Mouse (Mus musculus) embryonic facial prominence, embryonic 14.5 days (tissue): Measurements from ENCODE around the gene Egfr. TPM values are rescaled to one million over a fixed set of nuclear protein-coding genes. Genes with fewer than 3 reads are reported as not detected.

Source experiments
- ATAC-seq: fragments of 200-750 bp; cut with Nextera tagmentation; 2 replicates; pipeline ENCODE4 v1.8.0; 2017; ENCODE audit warnings: low read depth, moderate number of reproducible peaks, moderate TSS enrichment
- DNase-seq: peaks from one replicate; pipeline ENCODE4 v3.0.0-alpha.2; 2015; ENCODE audit warnings: low spot score
- H3K27ac ChIP-seq: fragments of 300-500 bp; sonication (generic); replicated peaks from 2 replicates; pipeline ENCODE4 v1.5.1; 2014; ENCODE audit warnings: low read depth, mild to moderate bottlenecking, low read length, moderate library complexity
- H3K27me3 ChIP-seq: fragments of 300-500 bp; sonication (generic); replicated peaks from 2 replicates; pipeline ENCODE4 v1.6.1; 2014; ENCODE audit warnings: low read length; ENCODE audit not compliant: control insufficient read depth, insufficient read depth
- H3K36me3 ChIP-seq: fragments of 300-500 bp; sonication (generic); 2 replicates; pipeline ENCODE4 v1.6.1; 2014; ENCODE audit warnings: low read length, mixed read lengths; ENCODE audit not compliant: control insufficient read depth, insufficient read depth
- H3K4me1 ChIP-seq: fragments of 300-500 bp; sonication (generic); 2 replicates; pipeline ENCODE4 v1.6.1; 2014; ENCODE audit warnings: antibody characterized with exemption, low read length; ENCODE audit not compliant: control insufficient read depth, insufficient read depth
- H3K4me2 ChIP-seq: fragments of 300-500 bp; sonication (generic); 2 replicates; pipeline ENCODE4 v1.6.1; 2014; ENCODE audit warnings: low read depth, mild to moderate bottlenecking, low read length, moderate library complexity, mixed read lengths
- H3K4me3 ChIP-seq: fragments of 300-500 bp; sonication (generic); 2 replicates; pipeline ENCODE4 v1.5.1; 2014; ENCODE audit warnings: low read depth, mild to moderate bottlenecking, low read length
- H3K9ac ChIP-seq: fragments of 300-500 bp; sonication (generic); 2 replicates; pipeline ENCODE4 v1.6.1; 2014; ENCODE audit warnings: low read depth, mild to moderate bottlenecking, low read length, moderate library complexity, mixed read lengths
- H3K9me3 ChIP-seq: fragments of 300-500 bp; sonication (generic); 2 replicates; pipeline ENCODE4 v1.6.1; 2016; ENCODE audit warnings: low read length; ENCODE audit not compliant: control insufficient read depth
- WGBS: fragments of 180-500 bp; shearing (Covaris S2); extraction: QIAGEN DNeasy Blood & Tissue Kit; methylation state at CpG from one replicate; pipeline ENCODE4 v1.1.7; 2014; 5-methylcytosine and 5-hydroxymethylcytosine counted together
- polyA plus RNA-seq: library from polyadenylated mRNA; unstranded; fragments of >200 nt; fragmentation: Nextera tagmentation; extraction: Ambion mirVana; gene quantifications from 2 replicates; pipeline ENCODE4 v1.2.1, GENCODE M21; 2014

The Egfr gene
- polyA plus RNA-seq, 1 experiment from 2014 or later = 25.4 TPM

- Histone ChIP-seq H3K4me3 (no peak overlapping the region), H3K27ac (no peak overlapping the region), H3K36me3 (no peaks in the 10 kb centered on the region), H3K4me1 (peaks cover 15% of the 10 kb centered on the region; the same call in 1 of the 2 replicates), H3K27me3 (no peaks in the 10 kb centered on the region), H3K9ac (no peak overlapping the region), H3K9me3 (no peaks in the 10 kb centered on the region), H3K4me2 (no peak overlapping the region)
- DNase-seq (no peak), ATAC-seq (no peak)
- 56% methylated on average over 2 of the region's 2 CpGs for WGBS
Measured at GRCm38 (mm10) chr11:16854111-16854510, 102.1 kb downstream of the Egfr start.

DNA sequence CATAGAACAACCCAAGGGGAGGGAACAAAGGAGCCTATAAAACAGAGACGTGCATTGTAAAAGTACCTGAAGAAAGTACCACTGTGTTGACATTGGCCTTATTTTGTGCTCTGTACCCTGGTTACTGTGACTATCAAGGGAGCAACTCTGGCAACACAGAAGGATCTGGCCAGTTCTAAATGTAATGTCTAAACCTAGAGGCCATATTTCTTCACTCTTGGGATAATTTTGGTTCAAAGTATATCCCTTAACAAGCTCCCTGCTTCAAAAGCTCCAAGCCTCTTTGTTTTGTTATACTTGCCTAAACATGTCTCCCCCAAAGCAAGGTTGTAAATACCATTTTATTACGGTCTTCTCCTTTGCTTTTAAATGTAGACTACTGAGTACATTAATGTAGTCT lies 105.3 kb downstream of the Egfr start:
- Histone ChIP-seq H3K4me1 (0 out of 2 replicates have a peak, but pooled peaks cover 7% of the 10 kb centered on the region), H3K4me3 (no peak overlapping the region), H3K27ac (no peak overlapping the region), H3K36me3 (0 out of 2 replicates have a peak, but pooled peaks cover 3% of the 10 kb centered on the region), H3K9ac (no peak overlapping the region), H3K27me3 (no peaks in the 10 kb centered on the region), H3K4me2 (no peak overlapping the region), H3K9me3 (no peaks in the 10 kb centered on the region)
- WGBS = 82% methylated on average over 2 of the region's 2 CpGs
- ATAC-seq (no peak), DNase-seq (no peak)

GRCm38 (mm10) chr11:16861037-16861436 lies 109.0 kb downstream of the Egfr start:
- Histone ChIP-seq H3K4me3 (no peak overlapping the region), H3K27ac (no peak overlapping the region), H3K27me3 (no peaks in the 10 kb centered on the region), H3K4me1 (no peaks in the 10 kb centered on the region), H3K36me3 (peaks cover 10% of the 10 kb centered on the region; the same call in 1 of the 2 replicates), H3K9me3 (no peaks in the 10 kb centered on the region), H3K9ac (no peak overlapping the region), H3K4me2 (no peak overlapping the region)
- no peak for DNase-seq
- no peak for ATAC-seq
- 79% methylated on average over 6 of the region's 6 CpGs for WGBS

DNA sequence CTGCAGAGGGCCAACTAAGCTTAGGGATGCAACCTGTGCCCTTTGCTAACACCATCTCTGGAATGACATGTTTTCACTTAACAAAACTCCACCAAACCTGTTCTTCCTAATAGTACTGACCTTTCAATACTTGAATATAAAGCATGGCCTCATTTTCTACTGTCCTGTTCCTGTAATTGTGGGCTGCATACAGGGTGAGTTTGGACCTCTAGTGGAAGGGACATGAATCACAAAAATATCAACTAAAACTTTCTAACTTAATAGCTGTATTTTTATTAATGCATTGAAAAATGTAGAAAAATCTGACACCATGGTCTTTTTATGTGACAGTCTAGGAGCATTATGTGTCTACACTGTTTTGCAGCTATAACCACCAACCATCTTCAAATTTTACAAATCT lies 111.5 kb downstream of the Egfr start:
- H3K4me3 ChIP-seq = no peak overlapping the region
- no peaks in the 10 kb centered on the region for H3K27me3 ChIP-seq
- no peak overlapping the region for H3K4me2 ChIP-seq
- no peaks in the 10 kb centered on the region for H3K4me1 ChIP-seq
- H3K9me3 ChIP-seq = no peaks in the 10 kb centered on the region
- peaks cover 14% of the 10 kb centered on the region; the same call in 1 of the 2 replicates for H3K36me3 ChIP-seq
- H3K27ac ChIP-seq = no peak overlapping the region
- ATAC-seq (no peak), DNase-seq (no peak)
- H3K9ac ChIP-seq = no peak overlapping the region

DNA sequence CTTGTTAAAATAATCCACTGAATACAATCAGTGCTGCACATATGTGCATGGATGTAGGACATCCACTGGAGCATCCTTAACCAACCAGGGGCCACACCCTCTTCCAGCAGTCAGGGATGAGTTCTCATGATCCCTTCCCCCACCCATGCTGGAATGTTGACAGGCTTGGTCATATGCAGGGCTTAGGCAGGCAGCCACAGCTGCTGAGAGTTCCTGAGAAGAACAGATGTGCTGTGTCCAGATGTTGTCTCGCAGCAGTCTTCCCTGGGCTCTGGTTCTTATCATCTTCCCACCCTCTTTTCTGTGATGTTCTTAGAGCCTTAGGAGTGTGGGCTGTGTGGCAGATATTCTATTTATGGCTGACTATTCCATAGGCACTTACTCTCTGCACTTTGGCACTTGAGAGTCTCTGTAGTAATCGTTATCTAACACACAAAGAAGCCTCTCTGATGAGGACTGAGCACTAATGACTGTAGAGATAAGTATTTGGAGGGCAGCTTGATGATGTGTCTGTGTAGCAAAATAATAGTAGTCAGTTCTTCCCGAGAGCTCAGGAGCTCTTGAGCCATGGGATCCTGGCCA lies 113.1 kb downstream of the Egfr start:
- ATAC-seq (peak; percentile 53), DNase-seq (peak; percentile 50)
- no peaks in the 10 kb centered on the region for H3K9me3 ChIP-seq

GRCm38 (mm10) chr11:16868051-16868450 lies 116.0 kb downstream of the Egfr start:
- H3K9ac ChIP-seq = no peak overlapping the region
- ATAC-seq (0 out of 2 replicates have a peak, but pooled peaks have one; percentile 48), DNase-seq (no peak)
- no peak overlapping the region for H3K4me3 ChIP-seq
- no peaks in the 10 kb centered on the region for H3K4me1 ChIP-seq
- WGBS = 68% methylated on average over 6 of the region's 6 CpGs
- H3K27me3 ChIP-seq = no peaks in the 10 kb centered on the region
- no peaks in the 10 kb centered on the region for H3K9me3 ChIP-seq
- H3K36me3 ChIP-seq = peaks cover 20% of the 10 kb centered on the region; the same call in 1 of the 2 replicates
- no peak overlapping the region for H3K4me2 ChIP-seq
- H3K27ac ChIP-seq = no peak overlapping the region

More for the DNA sequence above, 113.1 kb downstream of the Egfr start:
- H3K27me3 ChIP-seq = no peaks in the 10 kb centered on the region
- H3K36me3 ChIP-seq = peaks cover 16% of the 10 kb centered on the region; the same call in 1 of the 2 replicates
- H3K4me3 ChIP-seq = no peak overlapping the region
- H3K4me1 ChIP-seq = no peaks in the 10 kb centered on the region
- H3K9ac ChIP-seq = no peak overlapping the region
- 58% methylated on average over 3 of the region's 3 CpGs for WGBS
- H3K4me2 ChIP-seq = no peak overlapping the region
- H3K27ac ChIP-seq = no peak overlapping the region

GRCm38 (mm10) chr11:16869506-16869905 lies 117.5 kb downstream of the Egfr start:
- Histone ChIP-seq H3K9ac (no peak overlapping the region), H3K4me3 (no peak overlapping the region), H3K36me3 (peaks cover 30% of the 10 kb centered on the region; the same call in 1 of the 2 replicates), H3K4me2 (no peak overlapping the region), H3K4me1 (no peaks in the 10 kb centered on the region), H3K27ac (no peak overlapping the region), H3K9me3 (no peaks in the 10 kb centered on the region), H3K27me3 (no peaks in the 10 kb centered on the region)
- no peak for DNase-seq
- no peak for ATAC-seq
- 81% methylated on average over 2 of the region's 2 CpGs for WGBS

- peak; percentile 50; the same call in 1 of the 2 replicates for ATAC-seq
- no peaks in the 10 kb centered on the region for H3K27me3 ChIP-seq
- no peak overlapping the region for H3K9ac ChIP-seq
- H3K27ac ChIP-seq = no peak overlapping the region
- H3K4me3 ChIP-seq = no peak overlapping the region
- peak; percentile 46 for DNase-seq
- WGBS = 67% methylated on average over 5 of the region's 5 CpGs
- H3K36me3 ChIP-seq = peaks cover 30% of the 10 kb centered on the region; the same call in 1 of the 2 replicates
- H3K4me1 ChIP-seq = no peaks in the 10 kb centered on the region
- no peaks in the 10 kb centered on the region for H3K9me3 ChIP-seq
- H3K4me2 ChIP-seq = no peak overlapping the region
Measured at GRCm38 (mm10) chr11:16871120-16871519, 119.1 kb downstream of the Egfr start.
